Mouse (Mus musculus): ENCODE results near the gene Golm1.
A peak's percentile ranks its signal among the peaks of the same experiment; 100 is the strongest.
"Not testable (repeated sequence)": the region's sequence is repeated elsewhere in the genome, so short reads cannot be mapped to it uniquely, and the experiment has no call there.

The Golm1 gene

DNA sequence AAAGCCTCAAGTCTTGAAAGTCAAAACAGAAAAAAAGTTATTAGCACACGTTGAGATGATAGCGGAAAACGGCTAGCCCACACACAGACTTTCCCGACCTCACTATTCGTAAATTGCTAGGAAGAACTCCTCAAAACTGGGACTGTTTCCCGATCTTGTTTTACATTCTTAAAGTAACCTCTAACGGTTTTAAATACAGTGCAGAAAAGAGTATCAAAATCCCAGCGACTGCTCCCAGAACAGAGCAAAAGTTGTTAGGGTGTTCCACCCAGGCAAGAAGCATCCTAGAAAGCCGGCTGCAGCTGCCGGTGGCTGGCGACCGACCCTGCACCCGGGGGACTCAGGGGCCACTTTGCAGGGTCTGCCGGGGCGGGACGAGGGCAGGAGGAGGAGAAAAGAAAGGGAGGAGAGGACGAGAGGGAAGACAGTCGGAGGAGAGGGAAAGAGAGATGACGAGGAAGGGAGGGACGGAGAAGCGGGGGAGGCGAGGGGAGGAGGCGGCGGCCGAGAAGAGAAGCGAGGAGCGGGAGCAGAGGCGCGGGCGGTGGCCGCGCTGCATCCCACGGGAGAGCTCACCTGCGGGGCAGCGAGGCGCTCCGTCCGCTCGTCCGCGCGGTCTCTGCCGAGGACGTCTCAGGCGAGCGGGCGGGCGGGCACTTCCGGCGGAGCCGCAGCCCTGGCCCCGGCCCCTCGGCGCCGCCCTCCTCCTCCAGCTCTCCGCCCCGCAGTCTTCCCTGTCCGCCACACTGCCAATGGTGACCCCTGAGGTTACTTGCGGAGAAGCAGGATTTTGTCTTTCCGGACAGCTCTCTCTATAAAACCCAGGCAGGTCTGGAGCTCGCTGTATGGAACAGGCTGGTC is at the start of gene Golm1:
Gene Golm1 (minus strand): TSS at position 661 of the 861 bp plus-strand sequence.
- DNase-seq (ENCODE audit: low read depth) = peak; percentile 57

DNA sequence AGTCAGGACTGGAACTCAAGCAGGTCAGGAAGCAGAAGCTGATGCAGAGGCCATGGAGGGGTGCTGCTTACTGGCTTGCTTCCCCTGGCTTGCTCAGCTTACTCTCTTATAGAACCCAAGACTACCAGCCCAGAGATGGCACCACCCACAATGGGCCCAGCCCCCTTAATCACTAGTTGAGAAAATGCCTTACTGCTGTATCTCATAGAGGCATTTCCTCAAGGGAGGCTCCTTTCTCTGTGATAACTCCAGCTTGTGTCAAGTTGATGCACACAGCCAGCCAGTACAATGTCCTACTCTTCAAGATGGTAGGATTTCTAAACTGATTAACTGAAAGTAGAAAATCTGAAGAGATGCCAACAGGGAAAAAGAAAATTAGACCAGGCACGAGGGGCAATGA is 46.5 kb upstream of the Golm1 start:
- not testable (repeated sequence) for DNase-seq (ENCODE audit: low read depth)

DNA sequence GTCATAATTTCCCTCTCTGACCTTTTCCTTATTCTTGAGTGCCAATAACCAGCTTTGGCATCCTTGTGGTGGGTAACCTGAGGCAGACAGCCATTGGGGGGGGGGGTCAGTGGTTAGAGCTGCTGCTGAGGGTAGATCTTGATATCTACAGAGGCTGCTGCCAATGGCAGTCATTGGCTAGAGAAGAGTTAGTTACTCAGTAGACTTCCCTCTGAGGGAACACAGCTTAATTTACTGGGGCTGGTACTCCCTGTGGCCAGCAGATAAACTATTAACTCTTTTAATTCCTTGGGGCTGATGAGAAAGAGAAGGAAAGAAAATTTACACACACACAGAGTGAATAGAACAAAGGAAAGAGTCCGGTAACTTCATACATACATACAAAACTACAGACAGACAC is 43.9 kb upstream of the Golm1 start:
- no peak for DNase-seq (ENCODE audit: low read depth)

DNA sequence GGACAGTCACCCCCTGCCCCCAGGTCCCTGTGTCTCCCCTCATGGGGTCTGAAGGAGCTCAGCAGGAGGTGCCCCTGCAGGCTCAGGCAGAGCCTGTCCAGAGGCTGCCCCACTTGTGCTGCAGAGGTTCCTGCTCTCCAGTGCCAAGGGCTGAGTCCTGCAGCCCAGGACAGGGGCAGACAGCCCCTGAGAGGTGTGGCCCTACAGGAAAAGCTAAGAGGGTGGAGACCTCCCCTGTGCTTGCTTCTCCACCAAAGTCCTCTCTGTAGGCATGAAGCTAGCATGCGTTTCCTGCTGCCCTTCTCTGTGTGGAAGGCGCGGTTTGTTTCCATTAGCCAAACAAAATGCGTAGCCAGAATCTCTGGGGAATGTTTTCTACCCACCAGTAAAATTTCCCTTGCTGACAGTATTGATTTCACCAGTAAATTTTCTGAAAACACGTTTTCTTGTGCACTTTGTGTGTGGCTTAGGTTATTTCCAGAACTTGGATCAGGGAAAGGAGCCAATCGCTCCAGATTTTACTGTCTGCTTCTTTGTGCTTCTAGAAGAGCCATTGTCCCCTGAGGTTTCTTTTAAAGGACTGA is 43.3 kb upstream of the Golm1 start:
- DNase-seq (ENCODE audit: low read depth) = not testable (repeated sequence)

GRCm38 (mm10) chr13:59713710-59714109 is 38.1 kb upstream of the Golm1 start:
- no peak for DNase-seq (ENCODE audit: low read depth)

GRCm38 (mm10) chr13:59711984-59712383 is 36.4 kb upstream of the Golm1 start, which contains the start of gene Spata31d1b:
Gene Spata31d1b (plus strand): TSS chr13:59712284.
- not testable (repeated sequence) for DNase-seq (ENCODE audit: low read depth)

DNA sequence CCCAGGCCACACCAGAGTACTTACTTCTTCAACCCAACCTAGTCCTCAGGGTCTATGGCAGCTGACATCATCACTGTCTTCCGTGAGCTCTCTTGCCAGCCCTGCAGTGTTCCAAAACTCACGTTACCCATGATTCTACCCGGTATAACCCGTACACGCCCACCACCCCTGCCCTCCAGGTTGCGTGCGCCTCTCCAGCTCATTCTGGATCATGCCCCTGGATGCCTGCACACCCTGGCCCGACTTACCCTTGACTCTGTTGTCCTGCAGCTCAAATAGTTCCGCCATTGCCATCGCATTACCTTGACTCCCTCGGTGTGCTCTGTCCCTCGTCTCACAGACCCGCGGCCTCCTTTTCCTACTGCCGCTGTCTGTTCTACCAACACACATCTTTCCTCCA is 34.6 kb upstream of the Golm1 start, which contains the start of gene Spata31d1a:
Gene Spata31d1a (minus strand): TSS at position 101 of the 400 bp plus-strand sequence.
- DNase-seq (ENCODE audit: low read depth) = no peak

- peak; percentile 75 for DNase-seq (ENCODE audit: low read depth)
These were observed 29.0 kb upstream of the Golm1 start for GRCm38 (mm10) chr13:59704562-59704961.

GRCm38 (mm10) chr13:59703514-59703913 is 27.9 kb upstream of the Golm1 start:
- no peak for DNase-seq (ENCODE audit: low read depth)

DNA sequence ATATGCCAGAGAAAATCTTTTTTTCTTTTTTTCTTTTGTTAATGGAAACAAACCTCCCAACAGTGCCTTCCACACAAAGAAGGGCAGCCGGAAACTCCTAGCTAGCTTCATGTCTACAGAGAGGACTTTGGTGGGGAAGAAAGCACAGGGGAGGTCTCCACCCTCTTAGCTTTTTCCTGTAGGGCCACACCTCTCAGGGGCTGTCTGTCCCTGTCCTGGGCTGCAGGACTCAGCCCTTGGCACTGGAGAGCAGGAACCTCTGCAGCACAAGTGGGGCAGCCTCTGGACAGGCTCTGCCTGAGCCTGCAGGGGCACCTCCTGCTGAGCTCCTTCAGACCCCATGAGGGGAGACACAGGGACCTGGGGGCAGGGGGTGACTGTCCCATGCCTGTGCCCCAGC is 24.5 kb upstream of the Golm1 start:
- DNase-seq (ENCODE audit: low read depth) = not testable (repeated sequence)

GRCm38 (mm10) chr13:59699131-59699530 is 23.5 kb upstream of the Golm1 start:
- DNase-seq (ENCODE audit: low read depth) = no peak

DNA sequence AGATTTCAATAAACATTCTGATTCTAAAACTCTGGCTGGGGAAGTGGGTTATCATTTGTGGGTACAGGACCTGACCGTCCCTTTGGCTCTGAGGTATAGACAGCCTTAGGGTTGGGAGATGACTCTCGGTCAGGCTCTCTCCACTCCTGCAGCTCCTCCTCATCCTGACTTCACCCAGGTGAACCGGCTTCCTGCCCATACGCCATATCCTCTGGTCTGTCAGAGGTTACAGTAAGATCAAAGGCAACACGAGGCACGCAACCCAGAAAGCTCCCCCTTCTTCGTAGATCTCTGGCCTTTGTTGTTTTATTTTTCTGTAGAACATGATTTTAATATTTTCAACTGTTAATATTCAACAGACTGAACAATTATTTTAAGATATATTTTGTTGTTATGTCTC is 20.2 kb upstream of the Golm1 start:
- DNase-seq (ENCODE audit: low read depth) = no peak

GRCm38 (mm10) chr13:59694008-59694407 is 18.4 kb upstream of the Golm1 start, which contains the start of gene 4921517D22Rik:
Gene 4921517D22Rik (minus strand): TSS chr13:59694108.
- DNase-seq (ENCODE audit: low read depth) = no peak

DNA sequence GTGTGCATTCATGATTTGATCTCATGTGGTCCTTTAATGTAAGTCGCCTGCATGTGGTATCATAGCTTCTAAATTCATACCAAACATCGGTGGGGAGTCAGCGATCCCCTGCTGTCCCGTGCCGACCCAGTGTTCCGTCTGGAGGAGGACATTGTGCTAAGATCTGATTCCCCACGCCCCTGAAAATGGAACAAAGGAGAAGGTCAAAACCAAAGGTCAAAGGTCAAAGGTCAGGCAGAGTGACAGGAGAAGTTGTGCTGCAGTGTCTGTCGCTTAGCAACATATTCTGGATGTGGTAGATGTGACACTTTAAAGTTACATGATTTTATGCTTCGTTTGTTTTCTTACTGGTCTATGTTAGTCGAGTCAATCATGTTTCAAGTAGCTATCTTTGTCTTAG is 15.9 kb upstream of the Golm1 start:
- DNase-seq (ENCODE audit: low read depth) = no peak

DNA sequence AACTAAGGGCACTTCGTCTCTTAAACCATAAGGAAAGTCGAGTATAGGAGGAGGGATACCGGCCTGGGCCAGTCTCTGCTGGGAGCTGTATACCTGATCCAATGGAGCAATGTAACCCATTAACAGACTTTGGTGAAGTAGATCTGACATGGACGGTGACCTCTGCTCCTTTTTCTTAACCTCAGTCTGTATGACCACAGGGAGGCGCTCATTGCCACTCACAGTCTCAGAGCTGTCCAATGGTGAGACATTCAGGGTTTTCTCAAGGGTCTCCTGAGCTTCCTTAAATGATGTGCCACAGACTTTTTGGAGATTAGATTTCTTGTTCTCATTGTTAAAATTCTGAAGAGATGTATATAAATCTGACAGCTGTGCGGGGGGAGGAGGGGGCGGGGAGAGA is 15.0 kb upstream of the Golm1 start:
- DNase-seq (ENCODE audit: low read depth) = no peak

GRCm38 (mm10) chr13:59689843-59690242 is 14.2 kb upstream of the Golm1 start:
- no peak for DNase-seq (ENCODE audit: low read depth)

DNA sequence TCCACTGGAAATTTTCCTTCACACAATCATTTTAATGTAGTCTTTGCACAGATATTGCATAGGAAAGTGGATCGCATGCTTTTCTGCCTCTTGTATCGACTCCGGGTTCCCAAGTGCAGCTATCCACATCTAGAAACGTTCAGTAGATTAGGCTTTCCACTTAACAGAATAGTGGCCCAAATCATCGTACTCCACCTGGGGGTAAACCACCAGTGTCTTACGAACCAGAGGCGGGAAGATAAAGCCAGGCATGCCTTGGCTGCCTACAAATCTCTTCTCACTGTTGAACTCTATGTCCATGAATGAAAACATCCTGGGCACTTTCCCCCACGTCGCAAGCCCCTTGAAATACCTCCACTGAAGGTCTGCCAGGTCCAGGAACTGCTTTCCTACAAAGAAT is 13.7 kb upstream of the Golm1 start:
- DNase-seq (ENCODE audit: low read depth) = no peak

DNA sequence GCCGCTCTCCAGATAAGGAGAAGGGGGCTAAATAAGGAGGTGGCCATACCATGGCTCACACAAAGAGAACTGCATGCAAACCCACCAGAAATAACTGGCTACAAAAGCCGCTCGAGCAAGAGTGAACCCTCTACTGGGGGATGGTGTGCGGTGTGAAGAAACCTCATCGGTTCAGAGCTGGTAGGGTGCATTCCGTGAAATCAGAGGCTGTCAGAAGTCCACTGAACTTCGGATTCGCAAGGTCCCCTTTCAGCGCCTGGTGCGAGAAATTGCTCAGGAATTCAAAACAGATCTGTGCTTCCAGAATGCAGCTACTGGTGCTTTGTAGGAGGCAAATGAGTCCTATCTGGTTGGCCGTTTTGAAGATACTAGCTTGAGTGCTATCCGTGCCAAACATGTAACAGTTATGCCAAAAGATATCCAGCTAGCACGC is 12.7 kb upstream of the Golm1 start:
- DNase-seq (ENCODE audit: low read depth) = no peak

DNA sequence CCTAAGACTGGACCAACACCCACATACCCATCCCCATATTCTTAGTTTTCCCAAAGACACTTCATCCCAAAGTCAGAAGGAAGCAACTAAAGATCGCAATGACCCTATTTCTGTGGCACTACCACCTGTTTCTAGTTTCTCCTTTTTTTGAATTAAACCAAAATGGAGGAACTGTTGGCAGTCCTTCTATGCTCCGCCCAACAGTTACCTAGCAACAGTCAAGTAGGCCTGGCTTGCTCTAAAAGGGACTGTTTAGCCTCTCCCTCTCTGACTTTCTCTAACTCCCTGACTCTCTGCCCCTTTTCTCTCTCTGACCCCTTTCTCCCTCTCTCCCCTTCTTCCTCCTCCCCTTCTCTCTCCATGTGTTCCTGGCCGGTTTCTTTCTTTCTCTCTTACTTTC is 9.6 kb upstream of the Golm1 start:
- no peak for DNase-seq (ENCODE audit: low read depth)

DNA sequence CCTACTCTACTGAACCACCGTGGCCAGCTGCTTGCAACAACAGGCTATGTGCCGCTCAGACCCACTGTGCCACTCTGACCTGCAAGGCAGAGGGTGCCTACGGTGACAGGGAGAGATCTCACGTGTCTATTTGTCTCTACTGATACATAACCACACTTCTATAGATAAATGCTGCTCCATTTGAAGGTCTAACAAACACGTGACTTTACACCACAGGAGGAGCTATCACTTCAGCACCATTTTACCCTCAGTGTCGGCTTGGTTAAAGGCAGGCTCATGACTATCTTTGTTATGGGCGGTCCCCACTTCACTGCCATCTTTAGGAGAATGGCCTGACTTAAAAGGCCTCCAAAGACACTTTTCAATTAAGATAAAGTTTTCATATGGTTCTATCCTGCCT is 7.0 kb upstream of the Golm1 start:
- peak; percentile 57 for DNase-seq (ENCODE audit: low read depth)

DNA sequence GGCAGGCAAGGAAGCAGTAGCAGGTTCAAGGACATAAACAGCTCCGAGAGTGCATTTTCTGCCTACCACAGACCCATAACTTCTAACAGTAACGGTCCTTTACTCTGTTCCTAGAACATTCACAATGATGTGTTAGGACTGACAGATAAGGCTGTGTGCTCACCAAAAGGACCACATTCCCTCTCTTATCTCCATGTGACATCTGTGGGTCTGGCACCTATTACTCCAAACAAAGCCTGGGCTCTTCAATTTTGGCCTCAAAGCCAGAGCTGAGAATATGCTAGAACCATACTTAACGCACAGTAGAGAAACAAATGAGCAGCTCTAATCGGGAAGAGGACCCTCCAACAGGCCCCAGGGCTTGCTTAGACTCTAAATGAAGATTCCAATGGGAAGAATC is 4.3 kb upstream of the Golm1 start:
- DNase-seq (ENCODE audit: low read depth) = peak; percentile 53

- DNase-seq (ENCODE audit: low read depth) = no peak
These were observed 3.7 kb upstream of the Golm1 start for GRCm38 (mm10) chr13:59679306-59679705.
